Mouse (Mus musculus) lung, postnatal 0 days (tissue): ENCODE data around the gene Mapkapk3. TPM values are rescaled to one million over a fixed set of nuclear protein-coding genes. Genes with fewer than 3 reads are reported as not detected.

ENCODE experiments used
- ATAC-seq: fragments of 200-750 bp; cut with Nextera tagmentation; 2 replicates; pipeline ENCODE4 v1.8.0; 2017; ENCODE audit warnings: moderate library complexity
- DNase-seq: peaks from one replicate; pipeline ENCODE4 v3.0.0-alpha.2; 2016; ENCODE audit warnings: low spot score
- H3K27ac ChIP-seq: fragments of 300-500 bp; sonication (generic); 2 replicates; pipeline ENCODE4 v1.5.1; 2014; ENCODE audit warnings: antibody characterized with exemption, mild to moderate bottlenecking, low read length, mixed read lengths
- H3K27me3 ChIP-seq: fragments of 300-500 bp; sonication (generic); replicated peaks from 2 replicates; pipeline ENCODE4 v1.6.1; 2014; ENCODE audit warnings: low read length, mixed read lengths; ENCODE audit not compliant: insufficient read depth
- H3K36me3 ChIP-seq: fragments of 300-500 bp; sonication (generic); 2 replicates; pipeline ENCODE4 v1.6.1; 2014; ENCODE audit warnings: low read length, mixed read lengths; ENCODE audit not compliant: insufficient read depth
- H3K4me1 ChIP-seq: fragments of 300-500 bp; sonication (generic); 2 replicates; pipeline ENCODE4 v1.6.1; 2014; ENCODE audit warnings: antibody characterized with exemption, low read depth, low read length, mixed read lengths; ENCODE audit not compliant: insufficient read depth
- H3K4me2 ChIP-seq: fragments of 300-500 bp; sonication (generic); replicated peaks from 2 replicates; pipeline ENCODE4 v1.6.1; 2014; ENCODE audit warnings: low read depth, mild to moderate bottlenecking, low read length, moderate library complexity, mixed read lengths
- H3K4me3 ChIP-seq: fragments of 300-500 bp; sonication (generic); 2 replicates; pipeline ENCODE4 v1.5.1; 2014; ENCODE audit warnings: low read depth, low read length
- H3K9ac ChIP-seq: fragments of 300-500 bp; sonication (generic); replicated peaks from 2 replicates; pipeline ENCODE4 v1.6.1; 2014; ENCODE audit warnings: low read depth, mild to moderate bottlenecking
- H3K9me3 ChIP-seq: fragments of 300-500 bp; sonication (generic); 2 replicates; pipeline ENCODE4 v1.6.1; 2016; ENCODE audit warnings: low read length, mixed read lengths
- CTCF ChIP-seq: IDR thresholded peaks from 2 replicates; pipeline ENCODE4 v1.5.1; 2016; ENCODE audit warnings: antibody characterized with exemption, mild to moderate bottlenecking
- EP300 ChIP-seq: IDR thresholded peaks from 2 replicates; pipeline ENCODE4 v1.6.1; 2016; ENCODE audit warnings: antibody characterized with exemption, mild to moderate bottlenecking, control low read depth
- WGBS: fragments of 180-500 bp; shearing (Covaris S2); extraction: QIAGEN DNeasy Blood & Tissue Kit; methylation state at CpG from one replicate; pipeline ENCODE4 v1.1.7; 2014; 5-methylcytosine and 5-hydroxymethylcytosine counted together
- polyA plus RNA-seq: library from polyadenylated mRNA; unstranded; fragments of >200 nt; fragmentation: Nextera tagmentation; extraction: Ambion mirVana; gene quantifications from 2 replicates; pipeline ENCODE4 v1.2.1, GENCODE M21; 2015

The Mapkapk3 gene
- polyA plus RNA-seq, 1 experiment from 2014 or later: 22.9 TPM

- Histone ChIP-seq H3K4me2 (peak overlapping the region; percentile 76), H3K9me3 (no peaks in the 10 kb centered on the region), H3K27ac (peak overlapping the region; percentile 98), H3K9ac (peak overlapping the region; percentile 93), H3K36me3 (peaks cover 18% of the 10 kb centered on the region), H3K4me1 (peaks cover 15% of the 10 kb centered on the region; the same call in 1 of the 2 replicates), H3K4me3 (peak overlapping the region; percentile 78), H3K27me3 (no peaks in the 10 kb centered on the region)
- TF ChIP-seq EP300 (peak; percentile 97), CTCF (no peak)
- ATAC-seq (peak; percentile 93), DNase-seq (peak; percentile 98)
- 2% methylated on average over 31 of the region's 31 CpGs for WGBS
Observed at GRCm38 (mm10) chr9:107296501-107296965, 6.9 kb upstream of the Mapkapk3 start.

- ATAC-seq (peak; percentile 43), DNase-seq (peak; percentile 93)
- Histone ChIP-seq H3K4me1 (peaks cover 15% of the 10 kb centered on the region; the same call in 1 of the 2 replicates), H3K27ac (peak overlapping the region; percentile 98), H3K4me3 (peak overlapping the region; percentile 78), H3K36me3 (peaks cover 13% of the 10 kb centered on the region), H3K4me2 (peak overlapping the region; percentile 76), H3K9me3 (no peaks in the 10 kb centered on the region), H3K9ac (no peak overlapping the region; the same call in 1 of the 2 replicates), H3K27me3 (no peaks in the 10 kb centered on the region)
- no peak for TF ChIP-seq CTCF
- peak; percentile 46; the same call in 1 of the 2 replicates for TF ChIP-seq EP300
- 0% methylated on average over 13 of the region's 14 CpGs for WGBS
Observed at GRCm38 (mm10) chr9:107296041-107296440, 6.4 kb upstream of the Mapkapk3 start.

- Histone ChIP-seq H3K4me2 (peak within 1 kb of the TSS; percentile 76), H3K9me3 (no peaks in the 10 kb centered on the region), H3K9ac (peak within 1 kb of the TSS; percentile 93), H3K4me3 (peak within 1 kb of the TSS; percentile 78), H3K27ac (peak within 1 kb of the TSS; percentile 98), H3K4me1 (peaks cover 15% of the 10 kb centered on the region; the same call in 1 of the 2 replicates), H3K27me3 (no peaks in the 10 kb centered on the region), H3K36me3 (peaks cover 11% of the 10 kb centered on the region; the same call in 1 of the 2 replicates)
- DNase-seq: no peak
- ATAC-seq: no peak
- TF ChIP-seq EP300 (no peak), CTCF (no peak)
Observed at GRCm38 (mm10) chr9:107296016-107296040, 6.2 kb upstream of the Mapkapk3 start, which contains the start of gene Cish. Gene Cish, plus strand, starts transcription at chr9:107296026.

- H3K27ac ChIP-seq: peak overlapping the region; percentile 98
- ATAC-seq: peak; percentile 39
- H3K4me1 ChIP-seq: peaks cover 15% of the 10 kb centered on the region; the same call in 1 of the 2 replicates
- H3K4me2 ChIP-seq: peak overlapping the region; percentile 76
- 13% methylated on average over 4 of the region's 4 CpGs for WGBS
- H3K27me3 ChIP-seq: no peaks in the 10 kb centered on the region
- peaks cover 9% of the 10 kb centered on the region; the same call in 1 of the 2 replicates for H3K36me3 ChIP-seq
- no peak overlapping the region; the same call in 1 of the 2 replicates for H3K9ac ChIP-seq
- DNase-seq: peak; percentile 90
- peak; percentile 83 for TF ChIP-seq EP300
- no peak for TF ChIP-seq CTCF
- no peak overlapping the region; the same call in 1 of the 2 replicates for H3K4me3 ChIP-seq
- H3K9me3 ChIP-seq: no peaks in the 10 kb centered on the region
Observed at GRCm38 (mm10) chr9:107295616-107296015, 5.9 kb upstream of the Mapkapk3 start.

GRCm38 (mm10) chr9:107294249-107294648, 4.6 kb upstream of the Mapkapk3 start:
- Histone ChIP-seq H3K4me3 (no peak overlapping the region), H3K4me1 (peaks cover 15% of the 10 kb centered on the region; the same call in 1 of the 2 replicates), H3K27ac (0 out of 2 replicates have a peak overlapping the region, but pooled peaks have one; percentile 27), H3K36me3 (no peaks in the 10 kb centered on the region), H3K27me3 (no peaks in the 10 kb centered on the region), H3K9ac (no peak overlapping the region), H3K4me2 (no peak overlapping the region), H3K9me3 (no peaks in the 10 kb centered on the region)
- DNase-seq (peak; percentile 92), ATAC-seq (no peak)
- TF ChIP-seq CTCF (peak; percentile 98), EP300 (no peak; the same call in 1 of the 2 replicates)
- WGBS: 4% methylated on average over 6 of the region's 6 CpGs

DNA sequence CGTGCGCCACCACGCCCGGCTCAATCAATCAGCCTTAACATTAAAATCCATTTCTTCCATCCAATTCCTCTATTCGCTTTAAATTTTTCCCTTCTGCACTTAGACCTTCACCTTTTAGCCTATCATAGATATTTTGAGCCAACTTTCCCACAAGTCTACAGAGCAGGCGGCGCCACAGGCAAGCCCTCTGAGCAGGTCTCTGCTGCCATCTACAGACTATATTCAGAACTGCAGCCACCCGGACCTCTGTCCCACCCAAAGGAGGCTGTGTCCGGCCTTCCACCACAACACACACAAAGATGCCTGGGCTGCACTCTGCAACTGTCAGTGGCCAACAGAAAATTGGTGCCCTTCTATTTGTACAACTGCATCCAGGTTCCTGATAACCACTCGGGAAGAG, 1.2 kb upstream of the Mapkapk3 start:
- no peak overlapping the region for H3K4me2 ChIP-seq
- TF ChIP-seq CTCF (peak; percentile 98), EP300 (no peak)
- no peaks in the 10 kb centered on the region for H3K27me3 ChIP-seq
- 31% methylated on average over 10 of the region's 10 CpGs for WGBS
- no peak overlapping the region for H3K9ac ChIP-seq
- H3K4me1 ChIP-seq: peaks cover 10% of the 10 kb centered on the region; the same call in 1 of the 2 replicates
- H3K36me3 ChIP-seq: no peaks in the 10 kb centered on the region
- no peaks in the 10 kb centered on the region for H3K9me3 ChIP-seq
- DNase-seq: peak; percentile 90
- no peak for ATAC-seq
- H3K27ac ChIP-seq: no peak overlapping the region
- H3K4me3 ChIP-seq: no peak overlapping the region

DNA sequence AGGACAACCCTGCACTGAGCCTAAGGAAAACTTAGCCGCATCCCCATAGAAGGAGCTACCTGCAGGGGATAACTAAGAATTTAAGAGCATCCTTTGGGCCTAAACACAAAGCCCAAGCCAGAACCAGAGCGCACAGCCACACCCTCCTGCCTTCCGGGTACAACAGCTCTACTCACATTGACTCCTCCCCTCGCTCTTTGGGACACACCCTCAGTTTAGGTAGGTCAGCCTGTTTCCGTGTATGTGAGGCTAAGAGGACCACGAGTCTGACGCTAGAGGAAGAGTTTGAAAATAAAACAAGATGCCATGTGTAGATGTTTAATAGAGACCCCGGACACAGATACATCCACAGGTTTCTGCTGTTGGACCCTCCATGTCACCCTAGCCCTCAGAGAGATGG, 966 bp downstream of the Mapkapk3 start:
- peak; percentile 94 for DNase-seq
- WGBS: 23% methylated on average over 8 of the region's 8 CpGs
- Histone ChIP-seq H3K9me3 (no peaks in the 10 kb centered on the region), H3K4me3 (peak overlapping the region; percentile 47), H3K27me3 (no peaks in the 10 kb centered on the region), H3K9ac (peak overlapping the region; percentile 55; the same call in 1 of the 2 replicates), H3K27ac (peak overlapping the region; percentile 92), H3K36me3 (no peaks in the 10 kb centered on the region), H3K4me2 (peak overlapping the region; percentile 77), H3K4me1 (no peaks in the 10 kb centered on the region; the same call in 1 of the 2 replicates)
- TF ChIP-seq CTCF (no peak), EP300 (no peak)
- peak; percentile 72 for ATAC-seq
